Comparison of ENCODE assay signal across 8 mouse cellular contexts in genomic region chr15:78778077-78778870, GRCm38 (mm10). TPM values are rescaled to one million over a fixed set of nuclear protein-coding genes. Genes with fewer than 3 reads are reported as not detected.
A peak's percentile ranks its signal among the peaks of the same experiment; 100 is the strongest.
DNase-seq lines count a peak whose midpoint lies in the region; ATAC-seq and TF ChIP-seq lines count a peak whose summit lies in the region.

No protein-coding gene starts in this region.

- no peaks in the 10 kb centered on the region for H3K9me3 ChIP-seq in hindbrain, embryonic 12.5 days (replicated peaks)

- TF ChIP-seq POLR2A in cerebellum, adult 2 months (IDR thresholded peaks at IDR 0.05; ENCODE audit: borderline replicate concordance, insufficient read depth, low read length), result no peak

- H3K4me3 ChIP-seq in cerebellum, adult 2 months (replicated peaks; ENCODE audit: insufficient read depth, low read depth, low read length), result no peak overlapping the region
- H3K4me3 ChIP-seq in hindbrain, embryonic 12.5 days, result no peak overlapping the region

- no peaks in the 10 kb centered on the region for H3K27me3 ChIP-seq in cerebellum, adult 2 months (ENCODE audit: control insufficient read depth, insufficient read depth, low read length)
- H3K27me3 ChIP-seq in hindbrain, embryonic 12.5 days, result no peaks in the 10 kb centered on the region

- peak; percentile 83 for ATAC-seq in frontal cortex, adult (ENCODE audit: low TSS enrichment)
- no peak for ATAC-seq in hindbrain, embryonic 12.5 days (ENCODE audit: low FRiP score)

- no peak overlapping the region; the same call in 1 of the 2 replicates for H3K4me2 ChIP-seq in hindbrain, embryonic 12.5 days (replicated peaks)

- H3K9ac ChIP-seq in hindbrain, embryonic 12.5 days, result no peak overlapping the region

- no peaks in the 10 kb centered on the region for H3K36me3 ChIP-seq in hindbrain, embryonic 12.5 days

- 28% methylated on average over 14 of the region's 15 CpGs for WGBS in cerebellum, adult 2 months
- 46% methylated on average over 13 of the region's 15 CpGs for WGBS in hindbrain, embryonic 12.5 days

- H3K4me1 ChIP-seq in cerebellum, adult 2 months (ENCODE audit: control insufficient read depth, insufficient read depth, low read length), result no peaks in the 10 kb centered on the region
- H3K4me1 ChIP-seq in hindbrain, embryonic 12.5 days, result peaks cover 28% of the 10 kb centered on the region

- H3K27ac ChIP-seq in cerebellum, adult 2 months (ENCODE audit: insufficient read depth, low read length), result no peak overlapping the region
- H3K27ac ChIP-seq in hindbrain, embryonic 12.5 days, result peak overlapping the region; percentile 66

- peak; percentile 63 for DNase-seq in Muller cell, postnatal 12 days (ENCODE audit: inconsistent ontology term)
- DNase-seq in cerebellum, adult 2 months, result peak; percentile 80 to 85
- peak; percentile 91 for DNase-seq in layer of hippocampus, postnatal 14 days (ENCODE audit: low spot score in 2 of 2)
- peak; percentile 96 for DNase-seq in lung, postnatal 10 days
- peak; percentile 90 for DNase-seq in right cerebral cortex, adult 18-20 months
- DNase-seq in urinary bladder, postnatal 14 days (ENCODE audit: low spot score), result peak; percentile 82

- TF ChIP-seq CTCF in cerebellum, adult 2 months (IDR thresholded peaks at IDR 0.05; ENCODE audit: borderline replicate concordance, insufficient read depth, low read depth, low read length), result peak; percentile 80

RNA-seq across cellular contexts. Expression of gene Mfng, which starts 5.0 kb away (rescaled TPM):
- 3.8 and 4.4 TPM in 2 replicates for polyA plus RNA-seq in cerebellum, adult 2 months (2012; rRNA removed)
- 51.7 and 58.0 TPM in 2 replicates for polyA plus RNA-seq in hindbrain, embryonic 12.5 days (2016; fragmentation: Nextera tagmentation; extraction: Ambion mirVana)
- total RNA-seq in layer of hippocampus, postnatal 14 days (2021), result 1 to 10 TPM; 7.9 to 8.3 TPM

RNA-seq across cellular contexts. Expression of gene Card10, which starts 24.6 kb away (rescaled TPM):
- polyA plus RNA-seq in cerebellum, adult 2 months (2012; rRNA removed), result 7.1 and 8.2 TPM in 2 replicates
- polyA plus RNA-seq in hindbrain, embryonic 12.5 days (2016; fragmentation: Nextera tagmentation; extraction: Ambion mirVana), result 2.7 and 2.9 TPM in 2 replicates
- 1 to 10 TPM; 4.8 to 4.9 TPM for total RNA-seq in layer of hippocampus, postnatal 14 days (2021)

RNA-seq across cellular contexts. Expression of gene Elfn2, which starts 59.7 kb away (rescaled TPM):
- polyA plus RNA-seq in cerebellum, adult 2 months (2012; rRNA removed), result 18.0 and 20.6 TPM in 2 replicates
- polyA plus RNA-seq in hindbrain, embryonic 12.5 days (2016; fragmentation: Nextera tagmentation; extraction: Ambion mirVana), result 2.4 and 2.5 TPM in 2 replicates
- total RNA-seq in layer of hippocampus, postnatal 14 days (2021), result 100 to 1,000 TPM; 161 to 171 TPM
